Mouse (Mus musculus) thymus, adult 2 months (tissue): ENCODE results near the gene Cacna1e. TPM values are rescaled to one million over a fixed set of nuclear protein-coding genes. Genes with fewer than 3 reads are reported as not detected.

Experiments used
- DNase-seq: peaks from one replicate; pipeline ENCODE4 v3.0.0; 2021
- H3K27ac ChIP-seq: fragments of 200-500 bp; 2 replicates; pipeline ENCODE4 v1.5.1; 2012; ENCODE audit warnings: low read length, control low read depth; ENCODE audit not compliant: control insufficient read depth, insufficient read depth
- H3K27me3 ChIP-seq: fragments of 200-500 bp; 2 replicates; pipeline ENCODE4 v1.6.1; 2012; ENCODE audit warnings: mild to moderate bottlenecking, low read length, moderate library complexity, mixed read lengths; ENCODE audit not compliant: control insufficient read depth, insufficient read depth
- H3K36me3 ChIP-seq: fragments of 200-500 bp; 2 replicates; pipeline ENCODE4 v1.6.1; 2012; ENCODE audit warnings: mild to moderate bottlenecking, low read length, moderate library complexity; ENCODE audit not compliant: control insufficient read depth, insufficient read depth
- H3K4me1 ChIP-seq: fragments of 200-500 bp; replicated peaks from 2 replicates; pipeline ENCODE4 v1.6.1; 2012; ENCODE audit warnings: low read length; ENCODE audit not compliant: control insufficient read depth, insufficient read depth
- H3K4me3 ChIP-seq: fragments of 200-500 bp; 2 replicates; pipeline ENCODE4 v1.5.1; 2012; ENCODE audit warnings: mild to moderate bottlenecking, low read length, control low read depth, moderate library complexity; ENCODE audit not compliant: control insufficient read depth, insufficient read depth
- CTCF ChIP-seq: fragments of 200-500 bp; IDR thresholded peaks from 2 replicates; pipeline ENCODE4 v1.5.1; 2012; ENCODE audit warnings: mild to moderate bottlenecking, control low read depth, low read length, moderate library complexity, borderline replicate concordance; ENCODE audit not compliant: control insufficient read depth, poor library complexity, insufficient read depth; ENCODE audit errors: extremely low read depth
- POLR2A ChIP-seq: fragments of 200-500 bp; IDR thresholded peaks from 2 replicates; pipeline ENCODE4 v1.6.1; 2012; ENCODE audit warnings: mild to moderate bottlenecking, low read length, control low read depth, moderate library complexity; ENCODE audit not compliant: control insufficient read depth, poor library complexity, insufficient read depth; ENCODE audit errors: extremely low read depth
- WGBS: fragments of 180-500 bp; shearing (Covaris S2); methylation state at CpG from one replicate; pipeline ENCODE4 v1.1.7; 2018; 5-methylcytosine and 5-hydroxymethylcytosine counted together
- polyA plus RNA-seq: library from polyadenylated mRNA; depleted of rRNA; stranded (reverse); fragments of >200 nt; gene quantifications from 2 replicates; pipeline ENCODE4 v1.2.3, GENCODE M21; 2012

Cacna1e gene
- polyA plus RNA-seq, 1 experiment: 11.8 TPM

GRCm38 (mm10) chr1:154520715-154521114, 363.6 kb downstream of the Cacna1e start:
- no peaks in the 10 kb centered on the region for H3K27me3 ChIP-seq
- no peaks in the 10 kb centered on the region for H3K36me3 ChIP-seq
- DNase-seq: no peak
- TF ChIP-seq POLR2A (no peak), CTCF (no peak)
- no peak overlapping the region for H3K4me3 ChIP-seq
- H3K27ac ChIP-seq: no peak overlapping the region
- 98% methylated on average over 2 of the region's 2 CpGs for WGBS
- no peaks in the 10 kb centered on the region for H3K4me1 ChIP-seq

DNA sequence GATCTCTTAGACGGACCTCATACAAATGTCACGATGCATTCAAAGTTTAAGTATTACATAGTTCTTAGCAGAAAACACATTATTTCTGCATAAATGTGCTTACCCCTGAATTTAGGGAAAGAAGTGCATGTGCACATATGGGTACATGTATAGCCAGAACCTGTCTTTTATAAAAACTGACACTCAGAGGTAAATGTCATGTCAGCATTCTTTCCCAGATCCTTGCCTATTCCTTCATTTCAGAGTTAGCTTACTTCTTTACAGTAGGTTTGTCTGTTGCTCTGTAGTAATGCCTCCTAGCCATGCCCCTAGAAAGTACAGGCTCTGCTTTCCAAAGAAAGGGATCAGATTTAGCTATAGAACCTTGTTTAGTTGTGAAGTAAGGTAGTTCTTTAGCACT, 369.0 kb downstream of the Cacna1e start:
- no peak for DNase-seq

GRCm38 (mm10) chr1:154511736-154512135, 372.6 kb downstream of the Cacna1e start:
- Histone ChIP-seq H3K27me3 (no peaks in the 10 kb centered on the region), H3K27ac (no peak overlapping the region), H3K4me1 (no peaks in the 10 kb centered on the region), H3K4me3 (no peak overlapping the region), H3K36me3 (no peaks in the 10 kb centered on the region)
- TF ChIP-seq POLR2A: no peak
- TF ChIP-seq CTCF: no peak
- DNase-seq: no peak

More for the DNA sequence above, 369.0 kb downstream of the Cacna1e start:
- no peak for TF ChIP-seq CTCF
- Histone ChIP-seq H3K4me3 (no peak overlapping the region), H3K4me1 (no peaks in the 10 kb centered on the region), H3K27ac (no peak overlapping the region), H3K27me3 (no peaks in the 10 kb centered on the region), H3K36me3 (no peaks in the 10 kb centered on the region)
- 96% methylated on average over 2 of the region's 2 CpGs for WGBS

DNA sequence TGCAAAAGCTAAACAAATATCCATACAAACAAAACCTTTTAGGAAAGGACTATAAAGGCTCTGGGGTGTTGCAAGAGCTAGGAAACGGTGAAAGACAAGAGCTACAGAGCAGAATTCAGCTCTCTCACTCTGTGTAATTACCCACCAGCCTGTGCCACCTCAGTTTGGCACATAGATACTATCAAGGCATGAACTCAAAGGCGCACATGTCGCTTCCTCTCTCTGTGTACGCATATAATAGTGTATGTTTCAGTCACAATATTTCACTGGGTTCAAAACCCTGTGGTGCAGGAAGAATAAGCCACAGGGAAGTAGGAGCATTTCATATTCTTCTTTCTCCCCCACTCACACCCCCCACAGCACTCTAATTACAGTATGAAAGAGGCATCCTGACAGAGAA, 380.3 kb downstream of the Cacna1e start:
- 74% methylated on average over 4 of the region's 4 CpGs for WGBS
- Histone ChIP-seq H3K27me3 (no peaks in the 10 kb centered on the region), H3K4me1 (no peaks in the 10 kb centered on the region), H3K4me3 (no peak overlapping the region), H3K27ac (no peak overlapping the region), H3K36me3 (no peaks in the 10 kb centered on the region)
- TF ChIP-seq CTCF (no peak), POLR2A (no peak)
- DNase-seq: no peak

- Histone ChIP-seq H3K27me3 (no peaks in the 10 kb centered on the region), H3K4me3 (no peak overlapping the region), H3K4me1 (no peaks in the 10 kb centered on the region), H3K36me3 (no peaks in the 10 kb centered on the region), H3K27ac (no peak overlapping the region)
- no peak for DNase-seq
- TF ChIP-seq POLR2A (no peak), CTCF (no peak)
- WGBS: 91% methylated on average over 5 of the region's 5 CpGs
Measured at GRCm38 (mm10) chr1:154500869-154501268, 383.4 kb downstream of the Cacna1e start.

DNA sequence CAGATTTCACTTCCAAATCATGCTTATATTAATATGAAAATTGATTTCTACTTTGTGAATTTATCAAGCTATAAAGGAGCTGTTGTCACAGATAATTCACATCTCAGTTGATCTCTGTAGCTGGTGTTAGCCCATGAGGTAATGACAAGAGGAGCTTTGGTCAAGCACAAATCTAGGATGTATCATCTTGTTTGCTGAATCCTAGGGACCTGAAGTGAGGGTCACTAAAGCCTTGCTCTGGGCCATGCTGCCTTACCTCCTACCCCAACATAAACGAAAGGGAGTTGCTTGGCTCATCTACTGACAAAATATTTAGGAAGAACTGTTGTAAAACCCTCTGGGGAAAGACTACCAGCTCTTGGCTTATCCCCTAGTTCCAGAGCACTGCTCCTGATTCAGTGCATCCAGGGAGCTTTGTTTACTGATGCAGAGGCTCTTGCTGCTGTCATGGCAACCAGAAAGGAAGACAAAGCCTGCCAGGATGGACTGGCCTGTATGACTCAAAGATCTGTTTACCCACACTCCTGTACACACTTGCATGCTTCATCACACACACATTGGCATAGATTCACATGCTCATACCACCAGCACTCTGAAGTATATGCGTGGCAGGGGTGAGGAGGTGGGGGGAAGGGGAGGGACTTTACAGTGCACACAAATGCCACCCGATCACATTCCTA, 384.0 kb downstream of the Cacna1e start:
- Histone ChIP-seq H3K27ac (no peak overlapping the region), H3K36me3 (no peaks in the 10 kb centered on the region), H3K4me1 (no peaks in the 10 kb centered on the region), H3K4me3 (no peak overlapping the region), H3K27me3 (no peaks in the 10 kb centered on the region)
- no peak for TF ChIP-seq POLR2A
- TF ChIP-seq CTCF: no peak
- no peak for DNase-seq
- 67% methylated on average over 3 of the region's 3 CpGs for WGBS

DNA sequence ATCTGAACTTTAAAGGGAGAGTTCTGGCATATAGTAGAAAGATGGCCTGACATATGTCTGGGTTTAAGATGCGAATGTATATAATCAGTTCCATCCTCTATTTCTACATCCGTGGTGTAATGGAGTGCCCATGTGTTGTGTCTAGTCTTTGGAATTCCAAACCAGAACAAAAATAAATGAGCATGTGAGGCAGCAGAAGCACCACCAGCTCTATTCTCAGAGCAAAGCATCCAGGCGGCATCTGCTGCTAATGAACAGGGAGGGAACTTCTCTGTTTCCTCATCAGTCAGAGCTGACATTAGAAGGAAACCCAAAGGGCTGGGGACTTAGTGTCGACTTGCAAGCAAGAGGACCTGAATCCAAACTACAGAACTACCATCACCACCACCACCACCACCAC, 385.5 kb downstream of the Cacna1e start:
- 81% methylated on average over 4 of the region's 4 CpGs for WGBS

GRCm38 (mm10) chr1:154491071-154491470, 393.2 kb downstream of the Cacna1e start:
- no peak overlapping the region for H3K27ac ChIP-seq
- H3K27me3 ChIP-seq: no peaks in the 10 kb centered on the region
- H3K4me3 ChIP-seq: no peak overlapping the region
- no peak for DNase-seq
- TF ChIP-seq POLR2A (no peak), CTCF (no peak)
- no peaks in the 10 kb centered on the region for H3K4me1 ChIP-seq
- no peaks in the 10 kb centered on the region for H3K36me3 ChIP-seq
- WGBS: 71% methylated on average over 6 of the region's 6 CpGs

More for the DNA sequence above, 385.5 kb downstream of the Cacna1e start:
- Histone ChIP-seq H3K27me3 (no peaks in the 10 kb centered on the region), H3K4me3 (no peak overlapping the region), H3K4me1 (no peaks in the 10 kb centered on the region), H3K27ac (no peak overlapping the region), H3K36me3 (no peaks in the 10 kb centered on the region)
- no peak for DNase-seq
- TF ChIP-seq CTCF (no peak), POLR2A (no peak)
